Mouse (Mus musculus): ENCODE results near the gene Btbd3.

The Btbd3 gene

DNA sequence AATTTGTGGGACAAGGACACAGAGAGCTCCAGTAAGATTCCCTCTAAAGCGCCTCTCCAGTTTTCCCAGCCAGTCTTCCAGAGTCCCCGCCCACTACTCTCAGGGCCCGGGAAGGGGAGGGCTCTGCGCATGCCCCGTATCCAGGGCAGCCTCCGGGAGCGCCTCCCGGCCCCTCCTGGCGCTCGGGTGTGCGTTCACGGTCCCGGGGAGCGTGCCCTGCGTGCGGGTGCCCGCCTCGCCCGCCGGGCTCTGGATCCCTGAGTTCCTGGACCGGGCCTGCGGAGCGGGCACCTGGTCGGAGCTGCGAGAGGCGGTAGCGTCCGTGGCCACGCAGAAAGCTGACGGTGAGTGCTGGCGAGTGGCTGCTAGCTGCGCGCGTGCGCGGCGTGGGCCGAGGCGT, at the start of gene Btbd3:
Gene Btbd3, plus strand, starts transcription at position 155 of the 400 bp plus-strand sequence.
- peak; percentile 97 for DNase-seq

DNA sequence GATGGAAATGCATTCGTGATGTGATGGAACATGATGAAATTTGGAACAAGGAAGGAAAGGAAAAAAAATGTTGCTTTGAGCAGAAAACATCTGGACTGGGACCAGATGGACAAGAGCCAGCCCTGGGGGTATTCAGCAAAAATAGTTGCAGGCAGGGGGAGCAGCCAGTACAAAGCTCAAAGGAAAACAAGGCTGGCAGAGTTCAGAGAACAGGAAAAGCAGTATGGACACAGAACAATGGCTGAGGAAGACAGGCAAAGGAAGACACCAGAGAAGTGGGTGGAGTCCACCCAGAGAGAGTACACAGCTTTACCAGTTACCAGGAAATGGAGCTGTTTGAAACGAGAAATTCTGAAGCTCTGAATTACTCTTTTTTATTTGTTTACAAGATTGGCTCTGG, 40.8 kb upstream of the Btbd3 start:
- peak in 1 of 2 experiments; percentile 7 for DNase-seq

DNA sequence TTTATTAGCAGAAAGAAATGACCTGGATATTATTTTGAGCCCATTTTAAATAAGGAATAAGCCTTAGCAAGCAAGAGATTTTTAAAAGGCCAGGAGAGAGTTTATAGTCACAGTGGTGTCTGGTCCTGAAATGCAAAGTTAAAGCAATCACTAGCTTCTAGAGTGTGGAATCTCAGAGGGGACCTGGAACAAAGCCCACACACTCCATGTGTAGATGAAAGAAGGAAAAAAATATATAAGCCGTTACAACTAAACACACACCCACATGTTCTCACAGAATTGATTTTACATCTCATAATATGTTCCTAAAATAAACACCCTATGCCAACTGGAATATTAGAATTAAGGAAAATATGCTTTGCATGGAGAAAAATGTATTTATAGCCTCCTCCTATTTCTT, 36.1 kb upstream of the Btbd3 start:
- no peak for DNase-seq

DNA sequence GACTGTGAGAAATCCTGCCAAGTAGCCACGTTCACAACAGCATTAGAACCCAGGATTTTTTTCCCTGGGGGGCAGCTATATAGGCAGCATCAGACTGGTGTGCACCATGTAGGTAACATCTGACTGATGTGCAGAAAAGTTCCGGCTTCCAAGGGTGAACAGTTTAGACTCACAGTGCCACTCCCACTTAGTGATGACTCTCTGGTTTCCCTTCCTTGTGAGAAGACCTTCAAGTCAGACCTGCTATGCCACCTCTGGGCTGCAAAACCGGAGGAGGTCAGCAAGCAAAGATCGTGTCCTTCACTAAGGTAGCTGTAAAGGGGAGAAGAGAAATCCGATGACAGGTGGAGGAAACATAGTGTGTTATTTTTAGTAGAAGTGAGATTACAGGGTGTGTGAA, 24.1 kb upstream of the Btbd3 start:
- no peak for DNase-seq

DNA sequence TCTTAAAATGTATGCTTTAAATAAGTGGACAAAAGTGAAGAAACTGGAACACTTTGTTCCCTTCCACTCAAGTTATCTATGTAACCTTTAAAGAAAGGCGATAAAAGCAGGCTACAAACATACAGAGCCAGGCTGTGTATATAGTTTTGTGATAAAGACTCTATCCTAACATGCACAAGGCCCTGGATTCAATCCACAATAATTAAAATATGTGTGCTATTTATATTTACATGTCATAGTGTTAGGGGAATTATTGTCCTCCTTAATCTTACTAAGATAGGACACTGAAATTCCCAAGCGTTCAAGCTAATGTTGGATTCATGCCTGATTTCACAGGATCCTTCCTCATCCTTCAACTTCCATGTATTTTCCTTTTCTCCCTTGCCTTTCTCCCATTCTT, 20.2 kb upstream of the Btbd3 start:
- no peak for DNase-seq

DNA sequence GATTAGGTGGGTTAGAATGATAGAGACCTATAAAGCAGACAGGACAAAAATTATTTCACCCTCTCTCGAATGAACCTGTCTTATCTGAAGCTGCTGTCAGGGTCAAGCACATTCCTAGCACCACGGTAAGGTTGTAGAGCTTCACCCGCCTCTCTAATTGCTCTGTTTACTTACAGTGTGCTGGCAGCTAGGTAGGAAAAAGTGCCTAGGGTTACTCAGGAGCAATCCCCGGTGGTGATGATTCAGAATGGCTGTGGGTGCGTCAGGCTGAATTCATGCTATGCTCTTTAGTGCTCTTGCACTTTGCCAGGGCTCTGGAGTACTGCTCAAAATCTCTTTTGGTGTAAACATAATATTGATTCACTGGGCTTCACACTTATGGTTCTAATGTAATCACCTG, 13.9 kb upstream of the Btbd3 start:
- DNase-seq: no peak

DNA sequence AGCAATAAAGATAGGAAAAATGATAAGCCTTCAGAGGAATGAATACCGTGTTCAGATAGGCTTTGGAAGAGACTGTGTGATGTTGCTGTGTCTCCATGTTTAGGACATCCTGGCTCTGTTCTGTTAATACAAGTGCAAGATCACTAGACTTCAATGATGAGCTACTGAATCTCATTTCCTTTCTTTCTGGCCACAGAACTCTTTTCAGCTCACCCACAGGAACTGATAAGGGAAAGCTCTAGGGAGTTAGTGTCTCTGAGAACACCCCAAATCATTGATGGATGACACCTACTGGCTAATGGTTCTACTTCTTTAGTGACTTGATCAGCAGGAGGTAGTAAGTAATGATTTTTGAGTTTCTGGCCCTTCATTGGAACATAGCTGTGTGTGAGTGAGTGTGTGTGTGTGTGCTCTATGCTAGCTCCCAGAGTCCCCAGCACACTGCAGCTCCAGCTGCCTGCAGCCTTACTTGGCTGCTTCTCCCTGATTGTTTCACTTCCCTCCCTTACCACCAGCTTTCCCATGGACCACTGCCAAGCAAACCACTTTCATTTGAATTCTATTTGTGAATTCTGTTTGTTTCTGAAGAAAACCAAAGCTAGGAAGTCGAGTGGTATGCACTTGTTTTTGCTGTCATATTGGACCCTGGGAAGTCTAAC, 10.6 kb upstream of the Btbd3 start:
- DNase-seq: no peak

DNA sequence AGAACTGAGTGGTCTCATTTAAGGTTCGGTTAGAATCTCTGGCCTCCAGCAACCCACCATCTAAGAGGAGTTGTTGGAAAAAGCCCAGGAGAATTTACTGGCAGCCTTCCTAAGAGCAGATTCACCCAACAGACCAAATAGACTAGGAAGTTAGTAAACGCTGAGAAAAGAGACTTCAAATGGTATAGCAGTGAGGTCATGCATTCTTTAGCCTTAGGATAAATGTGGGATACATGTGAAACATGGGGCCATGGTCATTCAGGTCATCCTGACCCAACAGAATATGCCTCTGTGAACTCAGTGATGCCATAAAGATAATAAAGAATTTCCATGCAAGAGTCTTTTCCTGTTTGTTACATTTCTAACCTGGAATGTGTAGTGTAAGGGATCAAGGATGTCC, 8.4 kb upstream of the Btbd3 start:
- no peak for DNase-seq

DNA sequence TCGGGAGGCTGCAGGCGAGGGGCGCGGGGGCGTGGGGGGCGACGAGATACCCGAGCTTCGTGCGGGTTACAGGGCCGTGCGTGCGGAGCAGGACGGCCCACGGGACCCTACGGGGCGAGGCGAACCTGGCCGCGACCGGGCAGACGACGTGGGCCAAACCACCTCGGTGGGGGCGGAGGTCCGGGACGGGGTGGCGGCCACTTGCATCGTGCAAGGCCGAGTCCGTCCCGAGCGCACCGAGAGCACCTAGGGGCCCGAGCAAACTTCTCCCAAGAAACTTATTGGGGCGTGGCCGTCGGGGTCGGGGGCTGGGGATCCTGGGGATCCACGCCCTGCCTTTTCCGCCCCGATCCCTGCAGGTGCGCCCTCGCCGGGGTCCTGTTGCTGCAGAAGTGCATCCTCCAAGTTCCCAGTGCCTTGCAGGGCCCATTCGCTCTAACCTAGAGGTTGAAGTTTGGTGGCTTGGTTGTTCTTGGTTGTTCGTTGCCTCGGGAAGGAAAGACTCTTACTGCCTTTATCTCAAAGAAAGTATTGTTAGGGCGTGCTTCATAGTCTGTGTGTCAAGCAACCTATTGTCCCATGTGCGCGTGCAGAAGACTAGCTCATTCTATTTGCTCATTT, 596 bp downstream of the Btbd3 start:
- no peak for DNase-seq

DNA sequence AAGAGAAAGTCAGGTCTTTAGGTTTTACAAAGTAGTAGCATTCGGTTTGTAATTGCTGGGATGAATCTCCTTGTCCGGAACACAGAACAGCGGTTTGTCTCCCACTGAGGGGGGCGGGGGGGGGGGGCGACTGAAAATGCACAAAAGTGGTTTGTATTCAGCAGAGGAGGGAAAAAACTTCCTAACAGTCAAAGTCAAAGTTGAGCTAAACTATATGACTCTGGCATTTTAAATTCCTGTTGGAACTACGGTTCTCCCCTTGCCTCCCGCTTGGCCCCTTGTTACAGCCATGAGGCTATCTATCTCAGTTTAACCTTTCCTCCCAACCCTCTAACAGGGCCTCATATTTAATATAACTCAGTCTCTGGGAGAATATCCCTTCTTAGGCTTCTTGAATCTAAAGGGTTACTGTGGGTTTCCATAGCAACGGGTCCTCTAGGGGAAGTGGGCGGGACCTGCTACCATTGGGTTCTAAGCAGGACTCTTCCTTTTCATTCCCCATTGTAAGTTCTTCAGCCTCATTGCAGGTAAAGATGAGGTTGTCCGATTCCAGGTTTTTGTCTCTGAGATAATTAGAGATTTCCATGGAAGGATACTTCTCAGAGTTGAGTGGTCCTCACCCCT, 1.4 kb downstream of the Btbd3 start:
- peak; percentile 62 to 68 for DNase-seq

DNA sequence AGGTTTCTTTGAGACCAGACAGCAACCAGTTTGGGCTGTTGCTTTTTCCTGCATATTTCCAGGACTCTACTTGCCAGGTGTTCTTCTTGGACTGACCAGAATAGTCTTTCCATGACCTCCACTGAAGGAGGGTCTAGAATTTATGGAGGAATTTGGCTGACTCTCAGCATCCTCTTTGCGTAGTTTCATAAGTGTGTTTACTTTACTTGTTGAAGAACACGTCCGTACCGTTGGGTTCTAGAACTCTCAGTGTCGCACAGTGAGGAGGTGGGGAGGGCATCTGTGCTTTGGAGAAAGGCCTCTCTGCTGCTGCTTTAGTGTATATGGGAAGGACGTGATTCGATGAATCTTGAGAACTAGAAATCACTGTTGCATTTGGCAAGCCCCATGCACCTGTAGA, 4.8 kb downstream of the Btbd3 start:
- no peak for DNase-seq

DNA sequence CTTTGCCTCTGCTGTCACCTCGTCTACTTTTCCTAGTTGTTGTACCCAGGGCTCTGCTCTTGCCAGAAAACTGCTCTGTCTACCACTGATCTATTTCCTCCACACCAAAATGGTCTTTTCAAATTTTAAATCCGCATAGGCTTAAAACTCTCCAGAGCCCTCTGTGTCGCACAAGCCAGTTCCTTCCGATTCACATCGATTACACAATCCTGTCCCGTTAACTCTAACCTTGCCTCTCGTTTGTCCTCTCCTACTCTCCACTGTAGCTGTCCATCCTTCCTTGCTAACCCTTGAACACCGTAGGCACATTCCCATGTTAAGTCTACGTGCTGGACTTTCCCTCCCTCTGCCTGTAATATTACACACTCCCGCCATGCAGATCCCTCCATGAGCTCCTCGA, 6.5 kb downstream of the Btbd3 start:
- DNase-seq: no peak

DNA sequence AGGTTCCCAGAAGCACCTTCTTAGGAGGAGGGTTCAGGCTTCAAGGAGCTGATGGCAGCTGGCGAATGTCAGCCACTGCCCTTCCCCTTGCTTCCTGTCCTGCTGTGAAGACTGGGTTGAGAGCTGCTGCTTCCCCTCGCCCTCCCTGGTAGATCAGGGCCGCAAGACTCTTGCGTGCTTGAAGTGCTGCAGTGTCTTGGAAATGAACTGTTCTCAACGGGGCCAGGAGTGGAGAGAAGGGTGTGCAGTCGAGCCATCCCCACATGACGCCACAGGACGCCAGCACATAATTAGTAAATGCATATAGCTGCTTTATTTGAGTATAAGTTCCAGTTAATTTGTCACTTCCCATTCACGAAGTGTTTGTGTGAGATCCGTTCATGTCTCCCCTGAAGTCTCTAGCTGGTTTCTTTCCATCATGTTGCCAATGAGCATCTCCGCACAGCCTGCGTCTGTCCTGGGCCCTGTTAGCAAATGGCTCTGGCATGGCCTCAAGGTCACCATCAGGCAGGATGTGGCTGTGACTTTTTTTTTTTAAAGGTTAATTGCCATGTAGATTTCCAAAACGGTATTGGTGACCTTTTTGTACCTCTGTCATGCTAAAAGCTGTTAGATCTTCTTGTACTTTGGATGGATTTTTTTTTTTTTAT, 9.1 kb downstream of the Btbd3 start:
- DNase-seq: peak; percentile 43 to 59

DNA sequence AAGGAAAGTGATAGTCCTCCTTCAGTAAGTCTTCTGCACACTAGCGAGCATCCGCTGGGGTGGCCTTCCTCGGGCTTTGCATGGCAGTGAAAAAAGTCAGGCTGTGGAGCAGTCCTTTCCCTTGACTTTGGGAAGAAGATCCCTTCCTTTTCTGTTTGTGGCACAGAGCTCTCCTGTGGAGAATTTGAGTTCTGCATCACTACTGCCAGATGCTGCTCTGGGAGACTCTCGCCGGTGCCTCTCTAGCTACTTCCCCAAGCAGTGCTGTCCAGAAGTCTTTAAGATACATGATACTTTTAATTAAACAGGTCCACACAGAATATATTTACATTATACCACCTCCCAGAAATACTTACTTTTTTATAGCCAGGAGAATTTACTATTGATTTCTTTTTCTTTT, 10.3 kb downstream of the Btbd3 start:
- DNase-seq: no peak

DNA sequence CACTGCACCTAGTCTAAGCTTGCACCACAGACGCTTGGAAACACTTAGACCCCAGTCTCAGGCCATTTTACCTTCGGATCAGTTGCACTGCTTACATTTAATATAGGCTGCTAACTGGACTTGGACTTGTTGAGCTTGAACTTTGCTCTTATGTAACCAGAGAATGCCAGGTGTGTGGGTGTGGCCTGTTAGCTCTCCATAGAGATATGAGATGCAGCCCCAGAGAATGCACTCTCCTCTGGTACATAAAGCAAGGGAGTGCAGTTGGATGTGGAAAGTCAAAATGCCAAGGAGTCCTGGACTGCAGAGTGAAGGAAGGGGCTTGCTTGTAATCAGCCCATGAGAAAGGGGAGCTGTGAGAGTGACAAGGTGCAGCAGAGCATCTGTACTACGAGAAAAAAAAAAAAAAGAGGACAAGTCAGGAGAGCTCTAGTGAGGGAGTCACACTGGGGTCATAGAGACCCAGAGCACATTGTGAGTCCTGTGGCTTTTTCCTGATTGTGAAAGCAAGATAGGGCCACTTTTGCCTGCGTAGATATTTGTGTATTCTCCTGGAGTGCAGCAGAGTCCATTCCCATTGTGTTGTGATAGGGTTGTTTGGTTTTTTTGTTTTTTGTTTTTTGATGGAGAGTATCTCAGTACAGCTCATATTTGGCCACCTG, 11.6 kb downstream of the Btbd3 start:
- DNase-seq: peak in 1 of 2 experiments; percentile 40

DNA sequence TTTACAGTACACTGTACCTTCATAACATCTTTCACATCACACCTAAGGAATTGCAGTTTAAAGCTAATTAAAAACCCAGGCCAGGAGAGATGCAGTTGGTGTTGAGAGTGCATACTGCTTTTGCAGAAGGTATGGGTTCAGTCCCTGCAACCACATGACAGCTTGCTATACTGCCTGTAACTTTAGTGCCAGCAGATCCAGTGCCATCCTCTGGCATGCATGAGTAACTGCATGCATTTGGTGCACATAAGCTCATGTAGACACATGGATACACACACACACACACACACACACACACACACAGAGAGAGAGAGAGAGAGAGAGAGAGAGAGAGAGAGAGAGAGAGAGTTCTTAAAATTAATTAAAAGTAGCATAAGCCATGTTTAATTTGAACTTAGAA, 13.0 kb downstream of the Btbd3 start:
- no peak for DNase-seq

DNA sequence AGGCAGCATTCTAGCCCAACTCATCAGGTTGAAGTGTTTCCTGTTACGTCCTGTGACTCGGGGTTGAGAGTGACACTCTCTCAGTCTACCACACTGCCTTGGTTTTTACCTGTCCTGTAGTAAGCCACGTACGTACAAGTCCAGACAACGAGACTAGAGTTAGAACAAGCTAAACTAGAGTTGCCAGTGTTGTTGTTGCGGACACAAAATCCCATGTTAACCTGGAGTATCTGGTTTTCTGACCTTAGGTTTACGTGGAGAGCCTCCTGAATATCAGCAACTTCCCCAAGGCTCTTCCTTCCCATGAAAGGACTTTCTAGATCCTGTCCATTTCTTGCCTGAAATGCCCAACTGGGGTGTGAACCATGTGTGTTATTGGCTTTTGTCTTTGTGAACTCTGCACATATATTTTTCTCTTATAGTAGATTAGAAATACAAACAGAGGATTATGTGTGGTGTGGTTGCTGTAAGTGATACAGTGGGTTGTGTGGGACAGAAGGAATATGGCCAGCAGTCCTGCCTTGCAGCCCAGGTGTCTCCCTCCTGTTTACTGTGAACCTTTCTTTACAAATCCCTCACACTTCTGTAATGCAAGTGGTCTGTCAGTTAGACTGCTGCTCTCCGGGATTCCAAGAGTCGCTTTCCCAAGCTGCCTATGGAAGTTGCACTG, 17.2 kb downstream of the Btbd3 start:
- DNase-seq: no peak

DNA sequence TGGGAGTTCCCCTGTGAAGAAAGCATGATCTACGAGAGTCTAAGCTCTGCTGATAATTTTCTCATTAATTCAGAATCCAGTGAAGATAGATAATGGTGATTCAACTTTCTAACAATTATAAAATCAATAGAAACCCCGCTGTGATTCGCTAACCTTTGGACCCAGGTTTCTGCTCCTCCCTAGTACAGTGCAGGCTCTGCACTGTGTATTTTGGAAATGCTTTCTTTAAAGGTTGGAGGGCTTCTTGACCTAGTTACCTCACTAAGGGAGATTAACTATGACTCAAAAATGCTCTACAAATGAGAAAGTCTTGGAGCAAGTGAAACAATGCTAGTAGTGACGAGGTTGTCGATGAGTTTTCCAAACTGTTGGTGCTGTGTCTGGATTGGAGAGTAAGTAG, 17.7 kb downstream of the Btbd3 start:
- DNase-seq: no peak

DNA sequence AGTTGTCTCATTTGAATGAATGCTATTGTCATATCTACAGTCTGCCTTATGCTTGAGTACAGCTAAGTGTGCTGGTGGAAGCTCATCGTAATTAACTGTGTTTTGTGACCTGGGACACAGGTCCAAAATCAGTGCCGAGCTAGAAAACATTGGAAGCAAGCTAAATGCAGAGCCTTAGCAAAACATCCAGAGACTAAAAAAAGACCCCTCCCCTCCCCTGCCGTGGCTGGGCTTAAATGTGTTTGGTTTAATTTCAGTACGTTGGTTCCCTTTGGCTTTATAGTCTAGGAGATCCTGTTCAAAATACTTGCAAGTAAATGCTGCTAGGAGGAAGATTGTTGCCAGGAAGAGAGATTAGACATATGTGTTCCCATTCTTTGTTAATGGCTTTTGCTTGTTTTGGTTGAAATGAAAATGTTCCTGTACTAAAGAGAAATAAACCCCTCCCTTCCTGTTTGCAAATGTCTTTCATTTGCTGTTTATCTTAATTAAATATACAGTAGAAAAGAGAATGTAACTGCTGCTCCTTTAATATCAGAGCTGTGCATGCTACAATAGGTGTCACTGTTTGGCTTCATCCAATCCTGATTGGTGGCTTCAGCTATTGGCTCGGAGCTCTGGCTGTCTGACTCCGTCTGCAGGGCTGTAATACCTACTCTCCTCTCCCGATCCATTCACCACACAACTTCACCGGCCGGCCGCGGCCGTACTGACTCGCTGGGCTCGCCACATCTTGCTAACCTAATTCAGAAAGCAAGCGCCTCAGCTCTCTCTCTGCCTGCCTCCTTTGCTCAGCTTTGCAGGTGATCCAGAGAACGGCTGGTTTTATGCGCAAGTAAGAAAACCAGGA, 21.7 kb downstream of the Btbd3 start:
- peak; percentile 92 to 93 for DNase-seq

DNA sequence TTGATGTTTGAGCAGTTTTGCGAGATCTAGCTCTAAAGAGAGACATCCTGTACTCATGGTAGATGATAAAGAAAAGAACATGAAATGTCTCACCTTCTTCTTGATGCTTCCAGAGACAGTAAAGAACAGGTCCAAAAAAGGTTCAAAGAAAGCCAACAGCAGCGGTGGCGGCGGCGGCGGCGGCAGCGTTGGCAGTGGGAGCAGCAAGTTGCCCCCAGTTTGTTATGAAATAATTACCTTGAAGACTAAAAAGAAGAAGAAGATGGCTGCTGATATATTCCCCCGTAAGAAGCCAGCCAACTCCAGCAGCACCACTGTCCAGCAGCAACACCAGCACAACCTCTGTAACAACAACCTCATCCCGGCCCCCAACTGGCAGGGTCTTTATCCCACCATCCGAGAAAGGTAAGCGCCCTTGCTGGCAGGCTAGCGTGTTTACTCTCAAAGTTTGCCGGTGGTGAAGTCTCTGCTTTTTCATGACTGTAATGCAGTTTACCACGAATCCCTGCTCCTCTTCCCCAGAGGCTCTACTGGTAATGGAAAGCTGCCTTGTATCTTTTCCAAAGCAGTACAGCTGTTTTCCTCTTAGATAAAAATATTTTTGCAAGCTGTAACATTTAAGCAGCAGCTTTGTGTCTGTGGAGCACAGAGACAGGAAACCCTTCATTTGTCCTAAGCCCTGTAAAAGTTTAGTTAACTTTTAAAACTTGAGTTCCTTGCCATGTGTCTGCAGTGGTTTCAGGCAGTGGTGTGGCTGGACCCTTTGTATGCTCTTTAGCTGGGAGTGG, 22.7 kb downstream of the Btbd3 start:
- peak; percentile 19 to 56 for DNase-seq

DNA sequence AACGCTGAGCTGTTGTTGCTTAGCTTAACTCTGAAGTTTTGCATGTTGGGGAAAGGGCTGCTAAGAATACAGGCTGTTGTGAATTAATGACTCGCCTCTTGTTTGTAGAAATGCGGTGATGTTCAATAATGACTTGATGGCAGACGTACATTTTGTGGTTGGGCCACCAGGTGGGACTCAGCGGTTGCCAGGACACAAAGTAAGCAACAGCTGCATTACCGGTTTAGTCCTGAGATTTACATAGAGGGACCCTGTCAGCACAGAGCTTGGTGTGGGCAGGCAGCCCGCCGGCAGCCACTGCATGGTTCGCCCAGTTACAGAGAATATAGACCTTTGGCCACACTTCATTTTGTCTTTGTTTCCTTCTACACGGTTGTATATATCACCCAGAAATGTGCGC, 23.3 kb downstream of the Btbd3 start:
- peak; percentile 42 to 63 for DNase-seq
